Mouse (Mus musculus) embryonic facial prominence, embryonic 14.5 days (tissue): ENCODE data around the gene Trpc3. TPM values are rescaled to one million over a fixed set of nuclear protein-coding genes. Genes with fewer than 3 reads are reported as not detected.
"Not testable (repeated sequence)": the region's sequence is repeated elsewhere in the genome, so short reads cannot be mapped to it uniquely, and the experiment has no call there.

Experiments
- ATAC-seq: fragments of 200-750 bp; cut with Nextera tagmentation; 2 replicates; pipeline ENCODE4 v1.8.0; 2017; ENCODE audit warnings: low read depth, moderate number of reproducible peaks, moderate TSS enrichment
- DNase-seq: peaks from one replicate; pipeline ENCODE4 v3.0.0-alpha.2; 2015; ENCODE audit warnings: low spot score
- H3K27ac ChIP-seq: fragments of 300-500 bp; sonication (generic); replicated peaks from 2 replicates; pipeline ENCODE4 v1.5.1; 2014; ENCODE audit warnings: low read depth, mild to moderate bottlenecking, low read length, moderate library complexity
- H3K27me3 ChIP-seq: fragments of 300-500 bp; sonication (generic); replicated peaks from 2 replicates; pipeline ENCODE4 v1.6.1; 2014; ENCODE audit warnings: low read length; ENCODE audit not compliant: control insufficient read depth, insufficient read depth
- H3K36me3 ChIP-seq: fragments of 300-500 bp; sonication (generic); 2 replicates; pipeline ENCODE4 v1.6.1; 2014; ENCODE audit warnings: low read length, mixed read lengths; ENCODE audit not compliant: control insufficient read depth, insufficient read depth
- H3K4me1 ChIP-seq: fragments of 300-500 bp; sonication (generic); 2 replicates; pipeline ENCODE4 v1.6.1; 2014; ENCODE audit warnings: antibody characterized with exemption, low read length; ENCODE audit not compliant: control insufficient read depth, insufficient read depth
- H3K4me2 ChIP-seq: fragments of 300-500 bp; sonication (generic); 2 replicates; pipeline ENCODE4 v1.6.1; 2014; ENCODE audit warnings: low read depth, mild to moderate bottlenecking, low read length, moderate library complexity, mixed read lengths
- H3K4me3 ChIP-seq: fragments of 300-500 bp; sonication (generic); 2 replicates; pipeline ENCODE4 v1.5.1; 2014; ENCODE audit warnings: low read depth, mild to moderate bottlenecking, low read length
- H3K9ac ChIP-seq: fragments of 300-500 bp; sonication (generic); 2 replicates; pipeline ENCODE4 v1.6.1; 2014; ENCODE audit warnings: low read depth, mild to moderate bottlenecking, low read length, moderate library complexity, mixed read lengths
- H3K9me3 ChIP-seq: fragments of 300-500 bp; sonication (generic); 2 replicates; pipeline ENCODE4 v1.6.1; 2016; ENCODE audit warnings: low read length; ENCODE audit not compliant: control insufficient read depth
- WGBS: fragments of 180-500 bp; shearing (Covaris S2); extraction: QIAGEN DNeasy Blood & Tissue Kit; methylation state at CpG from one replicate; pipeline ENCODE4 v1.1.7; 2014; 5-methylcytosine and 5-hydroxymethylcytosine counted together
- polyA plus RNA-seq: library from polyadenylated mRNA; unstranded; fragments of >200 nt; fragmentation: Nextera tagmentation; extraction: Ambion mirVana; gene quantifications from 2 replicates; pipeline ENCODE4 v1.2.1, GENCODE M21; 2014

The Trpc3 gene
- polyA plus RNA-seq, 1 experiment from 2014 or later: 5.8 TPM

DNA sequence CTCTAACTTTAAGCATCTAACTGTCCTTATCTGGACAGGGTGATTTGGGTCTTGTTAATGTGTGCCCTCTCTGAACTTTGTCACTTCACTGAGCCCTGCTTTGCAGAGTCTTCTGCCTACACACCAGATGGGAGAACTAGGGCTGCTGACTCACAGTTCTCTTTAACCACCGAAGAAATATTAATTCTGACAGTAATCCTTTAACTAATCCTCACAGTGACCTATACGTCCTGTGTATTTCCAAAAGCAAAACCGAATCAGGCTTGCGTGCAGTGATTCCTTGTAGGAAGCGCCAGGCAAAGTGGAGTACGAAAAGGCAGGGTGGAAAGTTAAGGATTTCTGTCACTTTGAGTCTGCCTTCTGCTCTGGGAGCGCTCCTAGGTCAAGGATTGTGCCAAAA, 71.8 kb downstream of the Trpc3 start:
- Histone ChIP-seq H3K27ac (no peak overlapping the region), H3K4me2 (no peak overlapping the region), H3K9me3 (no peaks in the 10 kb centered on the region), H3K27me3 (no peaks in the 10 kb centered on the region), H3K9ac (no peak overlapping the region), H3K4me3 (no peak overlapping the region), H3K4me1 (no peaks in the 10 kb centered on the region), H3K36me3 (no peaks in the 10 kb centered on the region)
- ATAC-seq (no peak), DNase-seq (no peak)
- WGBS: 60% methylated on average over 7 of the region's 7 CpGs

DNA sequence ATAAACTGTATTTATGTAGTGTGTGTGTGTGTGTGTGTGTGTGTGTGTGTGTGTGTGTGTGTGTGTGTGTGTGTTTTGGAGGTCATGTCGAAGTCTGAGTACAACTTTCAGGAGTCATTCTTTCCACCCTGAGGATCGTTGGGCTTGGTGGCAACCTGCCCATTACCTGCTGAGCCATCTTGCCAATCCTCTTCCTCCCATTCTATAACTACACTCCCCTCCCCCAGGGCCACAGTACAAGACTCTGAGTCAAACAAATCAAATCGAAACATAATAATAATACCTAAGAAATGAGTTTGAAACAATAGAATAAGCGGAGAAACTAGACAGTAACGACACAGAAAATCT, 76.1 kb downstream of the Trpc3 start:
- ATAC-seq: no peak

DNA sequence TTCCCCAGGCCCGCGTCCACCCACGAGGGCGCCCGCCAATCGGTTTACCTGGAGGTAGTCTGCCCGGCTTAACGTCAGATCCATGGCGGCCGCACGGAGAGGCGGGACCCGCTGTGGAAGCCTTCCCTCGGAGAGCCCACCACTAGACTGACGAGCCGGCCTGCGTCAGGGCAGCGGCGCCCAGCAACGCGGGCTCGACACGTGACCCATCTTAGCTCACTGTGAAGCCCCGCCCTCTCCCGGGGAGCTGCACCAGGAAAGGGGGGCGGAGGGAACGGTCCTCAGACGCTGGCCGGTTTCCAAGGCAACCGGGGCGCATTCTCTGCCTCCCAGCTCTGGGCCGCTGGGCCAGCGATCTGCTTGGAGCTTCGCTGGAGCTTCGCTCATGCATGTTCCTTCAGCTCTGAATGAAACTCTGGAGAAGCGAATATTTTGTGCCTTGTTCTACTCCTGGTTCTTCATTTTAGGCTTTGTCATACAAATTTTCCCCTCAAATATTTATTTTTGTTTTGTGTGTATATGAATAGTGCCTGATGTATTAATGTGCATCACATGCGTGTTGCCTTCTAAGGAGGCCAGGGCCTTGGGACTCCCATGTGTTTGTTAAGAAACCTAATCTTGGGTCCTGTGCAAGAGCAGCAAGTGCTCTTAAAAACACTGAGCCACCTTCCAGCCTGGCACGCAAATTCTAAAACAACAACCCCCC, 76.6 kb downstream of the Trpc3 start, which contains the start of gene Bbs7:
TSS of gene Bbs7 (minus strand) at position 276 of the 706 bp plus-strand sequence.
- DNase-seq: peak; percentile 99
- Histone ChIP-seq H3K36me3 (peaks cover 5% of the 10 kb centered on the region; the same call in 1 of the 2 replicates), H3K9me3 (no peaks in the 10 kb centered on the region), H3K27me3 (no peaks in the 10 kb centered on the region), H3K4me2 (peak within 1 kb of the TSS; percentile 74), H3K4me3 (peak within 1 kb of the TSS; percentile 78), H3K4me1 (0 out of 2 replicates have a peak, but pooled peaks cover 2% of the 10 kb centered on the region), H3K9ac (peak within 1 kb of the TSS; percentile 83), H3K27ac (no peak within 1 kb of the TSS; the same call in 1 of the 2 replicates)
- ATAC-seq: peak; percentile 99
- 4% methylated on average over 32 of the region's 38 CpGs for WGBS

More for the DNA sequence above, 76.1 kb downstream of the Trpc3 start:
- H3K36me3 ChIP-seq: peaks cover 5% of the 10 kb centered on the region; the same call in 1 of the 2 replicates
- no peak for DNase-seq
- H3K4me3 ChIP-seq: peak overlapping the region; percentile 78; the same call in 1 of the 2 replicates
- H3K4me1 ChIP-seq: 0 out of 2 replicates have a peak, but pooled peaks cover 2% of the 10 kb centered on the region
- H3K9me3 ChIP-seq: no peaks in the 10 kb centered on the region
- no peak overlapping the region for H3K27ac ChIP-seq
- 62% methylated on average over 5 of the region's 5 CpGs for WGBS
- H3K9ac ChIP-seq: no peak overlapping the region
- no peaks in the 10 kb centered on the region for H3K27me3 ChIP-seq
- H3K4me2 ChIP-seq: peak overlapping the region; percentile 74

DNA sequence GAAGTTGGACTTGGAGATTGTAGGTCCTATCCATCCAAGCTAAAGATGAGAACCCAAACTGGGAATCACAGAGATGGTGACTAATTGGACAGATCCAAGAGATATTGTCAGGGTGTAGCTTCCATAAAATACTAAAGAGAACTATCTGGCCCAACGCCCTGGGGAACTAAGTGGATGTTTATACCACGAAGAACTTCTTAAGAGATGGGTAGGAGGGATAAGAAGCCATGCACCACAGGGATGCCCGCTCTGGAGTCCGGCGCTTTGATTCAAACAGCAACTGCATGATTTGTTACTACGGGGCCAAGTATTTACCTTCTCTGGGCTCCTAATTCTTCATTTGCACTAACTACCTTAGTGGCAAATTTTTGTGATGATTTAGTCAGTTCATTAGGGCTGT, 77.3 kb downstream of the Trpc3 start:
- no peak overlapping the region; the same call in 1 of the 2 replicates for H3K27ac ChIP-seq
- H3K4me2 ChIP-seq: peak overlapping the region; percentile 74
- peak overlapping the region; percentile 78 for H3K4me3 ChIP-seq
- 3% methylated on average over 6 of the region's 6 CpGs for WGBS
- 0 out of 2 replicates have a peak, but pooled peaks cover 2% of the 10 kb centered on the region for H3K4me1 ChIP-seq
- peak overlapping the region; percentile 83 for H3K9ac ChIP-seq
- no peaks in the 10 kb centered on the region for H3K9me3 ChIP-seq
- peaks cover 5% of the 10 kb centered on the region; the same call in 1 of the 2 replicates for H3K36me3 ChIP-seq
- no peaks in the 10 kb centered on the region for H3K27me3 ChIP-seq
- DNase-seq: peak; percentile 12
- ATAC-seq: peak; percentile 28; the same call in 1 of the 2 replicates

DNA sequence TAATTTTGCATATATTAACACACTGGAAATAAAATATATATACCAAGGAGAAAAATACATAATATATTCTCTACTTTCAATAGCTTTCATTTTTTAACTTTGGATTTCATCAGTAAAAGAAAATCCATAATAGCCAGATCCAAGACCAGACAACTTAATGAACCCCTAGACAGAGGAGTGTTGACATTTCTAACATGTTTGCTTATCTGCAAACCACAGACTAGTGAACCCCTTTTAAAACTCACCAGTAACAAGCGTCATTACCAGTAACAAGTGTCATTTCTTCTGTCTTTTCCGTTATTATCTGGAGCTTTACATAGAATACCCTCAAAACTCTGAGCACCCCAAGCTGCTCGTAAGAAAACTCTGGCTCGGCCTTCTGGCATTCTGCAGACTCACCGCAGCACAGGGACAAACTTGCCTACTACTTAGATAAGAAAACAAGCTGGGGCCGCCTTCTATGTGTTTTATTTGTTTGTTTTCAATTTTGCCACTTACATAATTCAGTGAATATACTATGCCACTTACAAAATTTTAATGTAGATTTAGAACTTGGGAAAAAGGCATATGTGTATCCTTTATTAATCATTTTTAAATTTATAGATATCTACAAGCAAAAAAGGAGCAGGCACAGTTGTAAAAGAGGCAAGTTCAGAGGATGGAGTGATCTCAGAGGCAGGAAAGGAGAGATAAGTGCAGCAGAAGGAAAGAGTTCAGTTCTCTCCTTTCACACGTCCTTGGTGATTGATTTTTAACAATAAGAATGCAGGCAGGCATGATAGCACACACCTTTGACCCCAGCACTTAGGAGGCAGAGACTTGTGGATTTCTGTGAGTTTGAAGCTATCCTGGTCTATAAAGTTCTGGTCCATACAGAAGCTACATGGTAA, 83.8 kb downstream of the Trpc3 start:
- 80% methylated on average over 7 of the region's 7 CpGs for WGBS
- Histone ChIP-seq H3K9ac (no peak overlapping the region), H3K4me1 (no peaks in the 10 kb centered on the region), H3K27ac (no peak overlapping the region), H3K9me3 (no peaks in the 10 kb centered on the region), H3K36me3 (peaks cover 5% of the 10 kb centered on the region; the same call in 1 of the 2 replicates), H3K27me3 (no peaks in the 10 kb centered on the region), H3K4me3 (no peak overlapping the region), H3K4me2 (no peak overlapping the region)
- no peak for ATAC-seq
- no peak for DNase-seq

DNA sequence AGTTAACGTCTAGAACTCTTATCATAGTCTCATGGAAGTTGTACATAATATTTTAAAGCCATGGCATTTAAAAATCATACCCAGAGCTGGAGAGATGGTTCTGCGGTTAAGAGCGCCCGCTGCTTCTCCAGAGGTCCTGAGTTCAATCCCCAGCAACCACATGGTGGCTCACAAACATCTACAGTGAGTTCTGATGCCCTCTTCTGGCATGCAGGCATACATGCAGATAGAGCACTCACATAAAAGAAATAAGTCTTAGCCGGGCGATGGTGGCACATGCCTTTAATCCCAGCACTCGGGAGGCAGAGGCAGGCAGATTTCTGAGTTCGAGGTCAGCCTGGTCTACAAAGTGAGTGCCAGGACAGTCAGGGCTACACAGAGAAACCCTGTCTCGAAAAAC, 90.2 kb downstream of the Trpc3 start:
- not testable (repeated sequence) for ATAC-seq, DNase-seq, H3K4me1 ChIP-seq, H3K9ac ChIP-seq, H3K27me3 ChIP-seq, H3K4me3 ChIP-seq, H3K9me3 ChIP-seq, H3K4me2 ChIP-seq, H3K36me3 ChIP-seq, H3K27ac ChIP-seq
- 90% methylated on average over 8 of the region's 9 CpGs for WGBS

DNA sequence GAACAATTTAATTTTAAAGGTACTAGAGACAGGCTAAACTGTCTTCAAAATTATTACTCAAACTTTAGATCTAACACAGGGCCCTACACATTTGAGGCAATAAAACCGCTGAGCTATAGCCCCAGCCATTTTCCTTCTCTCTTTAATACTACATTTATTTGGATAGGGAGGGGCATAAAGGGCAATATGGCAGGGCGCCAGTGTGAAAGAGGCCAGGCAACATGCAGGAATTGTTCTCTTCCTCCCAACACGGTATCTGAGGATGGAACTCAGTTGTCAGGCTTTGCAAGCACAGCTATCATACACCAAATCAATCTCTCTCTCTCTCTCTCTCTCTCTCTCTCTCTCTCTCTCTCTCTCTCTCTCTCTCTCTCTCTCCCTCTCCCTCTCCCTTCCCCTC, 91.2 kb downstream of the Trpc3 start:
- Histone ChIP-seq H3K4me2 (no peak overlapping the region), H3K9ac (no peak overlapping the region), H3K36me3 (peaks cover 6% of the 10 kb centered on the region; the same call in 1 of the 2 replicates), H3K27me3 (no peaks in the 10 kb centered on the region), H3K27ac (no peak overlapping the region), H3K4me1 (no peaks in the 10 kb centered on the region), H3K4me3 (no peak overlapping the region), H3K9me3 (no peaks in the 10 kb centered on the region)
- 77% methylated on average over 3 of the region's 3 CpGs for WGBS
- DNase-seq: no peak
- ATAC-seq: no peak

GRCm38 (mm10) chr3:36571827-36572378, 118.1 kb downstream of the Trpc3 start, which contains the start of gene Ccna2:
Ccna2 (minus strand) TSS chr3:36572150.
- Histone ChIP-seq H3K9me3 (no peaks in the 10 kb centered on the region), H3K36me3 (peaks cover 33% of the 10 kb centered on the region), H3K4me3 (peak within 1 kb of the TSS; percentile 70), H3K27ac (peak within 1 kb of the TSS; percentile 76), H3K9ac (peak within 1 kb of the TSS; percentile 85), H3K27me3 (no peaks in the 10 kb centered on the region), H3K4me2 (peak within 1 kb of the TSS; percentile 77), H3K4me1 (peaks cover 12% of the 10 kb centered on the region; the same call in 1 of the 2 replicates)
- ATAC-seq: peak; percentile 100
- peak; percentile 99 for DNase-seq
- WGBS: 0% methylated on average over 31 of the region's 60 CpGs
